Mouse (Mus musculus): ENCODE data around the gene Eif2s2.
"Not testable (repeated sequence)": the region's sequence is repeated elsewhere in the genome, so short reads cannot be mapped to it uniquely, and the experiment has no call there.

The Eif2s2 gene

DNA sequence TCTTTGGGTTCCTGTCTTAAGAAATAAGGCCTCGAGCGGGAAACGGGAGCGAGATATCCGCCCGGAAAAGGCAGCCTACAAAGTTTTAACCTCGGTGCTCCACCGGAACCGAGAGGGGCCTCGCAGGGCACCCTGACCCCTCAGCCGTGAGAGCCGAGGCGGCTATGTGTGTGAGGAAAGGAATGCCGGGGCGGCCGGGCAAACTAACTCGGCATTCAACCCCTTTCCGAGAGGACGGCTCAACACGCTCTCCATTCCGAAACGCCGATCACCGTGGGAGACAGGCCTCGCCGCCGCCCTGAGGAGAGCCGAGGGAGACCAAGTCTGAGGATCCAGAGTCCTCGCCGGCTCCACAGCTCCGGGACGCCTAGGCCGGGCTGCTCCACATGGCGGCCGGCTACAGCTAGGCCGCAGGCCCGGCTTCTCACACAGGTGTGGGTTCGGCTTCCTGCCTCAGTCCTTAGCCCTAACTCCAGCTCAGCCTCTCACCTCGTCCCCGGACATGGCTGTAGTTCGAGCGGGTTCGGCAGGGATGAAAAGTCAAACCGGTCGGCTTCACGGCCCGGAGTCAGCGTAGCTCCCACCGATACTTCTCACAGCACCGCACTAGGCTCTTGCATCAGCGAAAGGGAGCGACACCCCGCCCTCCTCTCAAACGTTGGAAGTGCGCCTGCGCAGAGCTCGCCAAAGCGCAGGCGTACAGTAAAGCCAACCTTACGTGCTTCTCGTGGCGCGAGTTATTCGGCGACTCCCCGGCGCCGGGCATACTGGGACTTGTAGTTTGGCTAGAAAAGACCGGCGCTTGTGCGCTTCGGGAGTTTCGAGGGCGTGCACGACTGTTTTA is at the start of gene Eif2s2:
TSS of gene Eif2s2 (minus strand) at position 735 of the 844 bp plus-strand sequence.
- DNase-seq = peak; percentile 98

DNA sequence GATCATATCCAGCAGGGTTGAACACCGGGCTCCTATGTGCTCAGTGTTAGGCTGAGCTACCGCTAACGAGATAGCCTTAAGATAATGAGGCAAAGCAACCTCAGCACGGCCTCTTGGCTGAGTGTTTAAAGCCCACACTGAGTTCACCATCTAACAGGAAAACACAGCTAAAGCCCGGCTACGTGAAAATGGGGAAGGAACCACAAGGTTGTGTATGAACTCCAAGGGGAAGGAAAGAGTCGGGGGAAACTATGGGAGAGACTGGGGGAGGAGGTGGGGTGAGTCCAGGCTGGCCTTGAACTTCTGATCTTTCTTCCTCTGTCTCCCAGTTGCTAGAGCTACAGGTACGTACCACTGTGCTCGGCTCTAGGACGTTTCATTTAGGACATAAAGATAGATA is 49.2 kb upstream of the Eif2s2 start:
- no peak for DNase-seq

DNA sequence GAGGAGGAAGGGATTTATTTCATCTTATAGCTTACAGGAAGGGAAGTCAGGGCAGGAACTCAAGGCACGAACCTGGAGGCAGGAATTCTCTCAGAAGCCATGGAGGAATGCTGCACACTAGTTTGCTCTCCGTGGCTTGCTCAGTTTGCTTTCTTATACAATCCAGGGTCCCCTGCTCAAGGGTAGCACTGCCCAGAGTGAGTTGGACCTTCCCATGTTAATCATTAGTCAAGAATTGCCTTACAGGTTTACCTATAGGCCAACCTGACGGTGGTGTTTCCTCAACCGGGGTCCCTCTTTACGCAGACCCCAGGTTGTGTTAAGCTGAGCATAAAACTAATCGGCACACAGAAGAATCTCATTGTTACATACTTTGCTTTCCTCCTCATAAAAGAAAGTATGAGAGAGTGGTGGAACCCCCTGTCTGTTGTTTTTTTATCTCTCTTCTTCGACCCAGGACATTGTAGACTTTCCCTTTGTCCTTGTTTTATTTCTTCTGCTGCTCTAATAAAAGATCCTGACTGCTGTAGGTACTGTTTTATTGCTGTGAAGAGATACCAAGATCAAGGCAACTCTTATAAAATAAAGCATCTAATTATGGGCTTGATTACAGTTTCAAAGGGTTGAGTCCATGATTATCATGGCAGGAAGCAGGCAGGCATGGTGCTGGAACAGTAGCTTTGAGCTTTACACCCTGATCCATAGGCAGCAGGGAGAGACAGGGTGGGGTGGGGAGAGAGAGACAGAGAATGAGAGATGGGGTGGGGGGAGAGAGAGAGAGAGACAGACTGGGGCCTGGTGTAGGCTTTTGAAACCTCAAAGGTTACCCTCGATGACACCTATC is 45.0 kb upstream of the Eif2s2 start:
- no peak for DNase-seq

DNA sequence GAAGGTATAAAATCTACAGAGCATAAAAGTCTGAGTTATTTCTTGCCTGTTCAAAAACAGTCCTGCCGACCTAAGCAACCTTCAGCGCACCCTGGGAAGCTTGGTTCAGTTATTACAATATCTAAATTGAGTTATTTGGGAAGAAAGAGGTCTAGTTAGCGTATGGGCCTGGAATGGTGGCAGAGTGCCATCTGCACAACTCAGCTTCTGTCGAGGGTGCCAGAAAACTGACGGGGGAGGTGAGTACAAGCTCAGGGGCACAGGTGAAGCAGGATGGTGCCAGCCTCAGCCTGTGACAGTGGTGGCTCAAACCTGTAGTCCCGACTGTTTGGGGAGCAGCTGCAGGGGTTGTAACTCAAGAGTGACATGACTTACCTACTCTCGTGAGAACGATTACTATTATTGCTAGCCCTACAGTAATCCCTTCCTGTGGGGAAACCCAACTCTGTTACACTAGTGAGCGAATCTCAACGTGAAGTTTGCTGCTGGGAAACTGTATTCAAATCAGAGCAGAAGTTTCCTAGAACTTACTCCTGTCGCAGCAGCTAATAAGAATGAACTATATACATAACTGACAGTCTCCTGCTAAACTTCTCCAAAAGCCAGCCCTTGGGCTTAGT is 43.9 kb upstream of the Eif2s2 start:
- DNase-seq = no peak

DNA sequence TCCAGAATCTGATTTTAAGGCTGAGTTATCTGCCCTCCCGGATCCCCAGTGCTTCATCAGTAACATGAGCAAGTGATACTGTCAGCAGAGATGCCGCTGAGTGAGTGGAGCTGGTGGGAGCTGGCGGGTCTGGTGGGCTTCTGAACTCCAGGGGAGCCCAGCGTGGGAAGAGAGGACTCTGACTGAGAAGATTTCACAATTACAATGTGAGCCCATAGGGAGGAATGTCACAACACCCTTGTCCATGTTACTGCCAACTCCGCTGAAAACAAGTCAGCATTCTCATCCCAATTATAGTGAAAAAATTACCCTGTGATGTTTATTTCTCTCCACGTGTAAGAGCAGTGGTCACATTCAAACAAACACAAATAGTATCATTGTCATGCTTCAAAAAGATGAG is 43.4 kb upstream of the Eif2s2 start:
- no peak for DNase-seq

DNA sequence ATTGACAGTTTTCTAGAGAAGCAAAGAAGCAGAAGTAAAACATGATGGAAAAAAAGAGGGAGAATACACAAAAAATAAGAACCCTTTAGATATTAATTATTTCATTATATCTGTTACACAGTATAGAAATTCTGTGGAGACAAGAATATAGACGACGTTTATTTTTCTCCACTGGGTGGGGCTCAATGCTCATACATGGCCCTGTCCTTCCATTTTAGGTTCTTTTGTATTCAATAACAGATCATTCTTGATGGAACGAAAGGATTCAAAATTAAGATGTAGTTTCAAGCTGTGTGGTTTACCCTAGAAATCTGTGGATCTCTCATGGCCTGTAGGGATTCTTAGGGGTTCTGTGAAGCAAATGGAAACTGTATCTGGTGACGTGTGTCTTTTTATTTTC is 41.1 kb upstream of the Eif2s2 start:
- DNase-seq = no peak

DNA sequence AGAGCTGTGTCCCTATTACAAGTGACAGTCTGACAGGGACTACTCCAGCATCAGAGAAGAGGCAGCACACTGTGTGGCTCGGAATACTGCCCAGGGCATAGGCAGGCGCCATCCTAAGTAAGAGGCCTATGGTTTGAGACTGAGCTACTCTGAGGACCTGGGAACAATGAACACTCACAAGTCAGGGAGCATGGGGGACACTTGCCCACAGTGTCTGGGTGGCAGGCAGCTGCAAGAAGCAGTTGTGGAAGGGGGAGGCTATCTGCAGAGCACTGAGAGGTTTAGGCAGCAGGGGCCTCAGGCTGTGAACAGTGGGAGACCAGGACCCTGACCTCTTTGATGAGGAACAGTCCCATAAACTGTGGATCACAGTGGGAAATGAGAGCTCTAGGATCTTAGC is 35.6 kb upstream of the Eif2s2 start:
- DNase-seq = no peak

DNA sequence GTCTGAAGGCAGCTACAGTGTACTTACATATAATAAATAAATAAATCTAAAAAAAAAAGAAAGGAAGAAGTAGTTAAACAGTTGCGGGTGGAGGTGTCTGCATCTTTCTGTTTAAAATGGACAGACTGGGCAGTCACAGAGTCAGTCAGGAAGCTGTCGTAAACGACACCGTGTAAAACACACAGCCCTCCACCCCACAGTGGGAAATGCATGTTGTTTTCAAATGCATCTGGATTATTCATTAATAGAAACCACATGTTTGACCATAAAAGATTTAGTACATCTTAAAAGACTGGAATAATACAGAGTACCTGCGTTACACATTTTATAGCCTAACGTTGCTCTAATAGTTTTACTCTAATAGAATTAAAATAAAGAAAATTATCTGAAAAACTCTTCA is 34.1 kb upstream of the Eif2s2 start:
- DNase-seq = no peak

DNA sequence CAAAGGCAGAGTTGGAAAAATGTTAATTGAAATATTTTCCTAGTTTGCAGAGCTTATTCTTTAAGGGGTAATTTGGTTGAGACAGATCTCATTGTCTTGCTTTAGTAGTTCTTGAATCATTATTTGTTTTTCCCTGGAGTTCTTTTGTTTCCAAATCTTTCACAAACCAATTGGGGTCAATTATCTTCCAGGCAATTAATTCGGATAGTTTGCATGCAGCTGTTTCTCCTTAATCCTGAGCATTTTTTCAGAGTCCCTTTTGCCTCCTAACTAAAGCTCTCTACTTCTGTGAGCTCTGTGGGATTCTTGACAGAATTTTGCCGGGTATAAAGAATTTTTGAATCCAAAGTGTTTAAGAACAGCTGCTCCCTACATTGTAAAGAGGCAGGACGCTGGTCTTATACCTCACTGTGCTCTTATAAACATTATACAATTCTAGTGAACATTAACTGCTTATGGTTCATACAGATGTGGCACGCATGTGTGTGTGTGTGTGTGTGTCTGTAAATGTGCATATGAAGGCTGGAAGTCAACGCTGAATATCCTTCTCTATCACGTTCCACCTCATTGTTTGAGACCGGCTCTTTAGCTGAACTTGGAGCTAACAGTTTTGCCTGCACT is 32.8 kb upstream of the Eif2s2 start:
- no peak for DNase-seq

DNA sequence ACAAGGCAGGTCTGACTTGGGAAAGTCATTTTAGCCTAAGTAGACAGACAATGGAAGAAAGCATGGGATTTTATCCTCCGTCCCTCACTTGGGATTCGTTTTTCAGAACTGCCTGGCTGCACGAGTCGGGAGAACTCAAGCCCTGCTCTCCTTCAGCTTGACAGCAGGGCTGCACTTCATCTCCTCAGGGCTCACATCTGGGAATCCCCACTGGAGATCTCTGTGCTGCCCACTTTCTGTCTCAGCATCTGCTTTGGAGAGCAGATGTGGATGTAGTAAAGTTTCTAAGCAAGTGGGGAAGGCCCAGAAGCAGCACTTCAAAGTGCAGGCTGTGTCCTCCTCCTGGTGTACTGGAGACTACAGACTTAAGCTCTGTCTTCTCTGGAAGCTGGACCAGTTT is 29.4 kb upstream of the Eif2s2 start:
- not testable (repeated sequence) for DNase-seq

DNA sequence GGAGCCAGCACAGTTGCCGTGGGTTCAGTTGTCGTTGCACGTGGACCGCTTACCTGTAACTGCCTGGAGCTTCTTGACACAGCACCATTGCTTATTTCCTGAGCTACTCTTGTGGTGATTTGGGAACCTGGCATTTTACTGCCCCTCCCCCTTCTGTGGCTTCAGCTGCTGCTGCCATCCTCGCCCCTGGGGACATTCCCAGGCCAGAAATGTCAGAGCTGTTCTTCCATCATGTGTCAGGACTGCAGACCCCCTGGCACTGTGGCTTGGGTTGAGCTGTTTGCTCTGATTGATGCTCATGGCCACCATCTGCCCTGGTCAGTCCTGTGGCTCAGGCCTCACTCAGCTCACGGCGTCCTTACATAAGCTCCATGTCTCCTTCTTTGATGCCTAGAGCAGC is 28.2 kb upstream of the Eif2s2 start:
- no peak for DNase-seq

DNA sequence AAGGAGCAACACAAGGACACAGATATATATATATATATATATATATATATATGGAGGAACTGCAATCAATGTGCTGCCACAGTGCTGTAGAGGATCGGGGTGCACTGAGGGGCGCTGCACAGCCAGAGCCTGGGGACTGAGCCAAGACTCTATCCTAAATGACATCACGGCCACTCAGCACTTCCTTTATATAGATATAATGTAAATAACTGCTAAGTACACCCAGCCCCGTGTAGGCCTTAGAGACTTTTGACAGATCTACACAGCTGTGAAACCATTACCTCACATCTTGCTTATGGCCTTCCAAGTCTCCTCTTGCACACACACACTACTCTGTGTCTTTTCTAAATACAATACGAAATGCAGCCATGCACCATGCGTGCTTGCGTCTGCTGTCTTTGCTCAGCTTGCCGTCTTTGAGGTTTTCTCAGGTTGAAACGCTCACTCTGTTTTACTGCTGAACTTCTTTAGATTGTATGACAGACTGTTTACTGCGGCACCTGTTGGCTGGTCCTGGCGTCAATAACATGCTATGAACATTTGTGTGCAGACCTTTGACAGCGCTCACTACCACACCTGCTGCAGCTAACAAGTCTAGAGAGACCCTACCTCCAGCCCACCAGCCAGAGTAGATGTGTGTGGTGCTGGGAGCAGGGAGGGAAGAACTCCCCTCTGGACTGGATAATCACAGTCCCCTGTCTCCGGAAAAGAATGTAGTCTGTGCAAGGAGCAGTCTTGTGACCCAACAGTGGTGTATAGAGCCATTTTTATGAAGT is 25.3 kb upstream of the Eif2s2 start:
- DNase-seq = no peak

DNA sequence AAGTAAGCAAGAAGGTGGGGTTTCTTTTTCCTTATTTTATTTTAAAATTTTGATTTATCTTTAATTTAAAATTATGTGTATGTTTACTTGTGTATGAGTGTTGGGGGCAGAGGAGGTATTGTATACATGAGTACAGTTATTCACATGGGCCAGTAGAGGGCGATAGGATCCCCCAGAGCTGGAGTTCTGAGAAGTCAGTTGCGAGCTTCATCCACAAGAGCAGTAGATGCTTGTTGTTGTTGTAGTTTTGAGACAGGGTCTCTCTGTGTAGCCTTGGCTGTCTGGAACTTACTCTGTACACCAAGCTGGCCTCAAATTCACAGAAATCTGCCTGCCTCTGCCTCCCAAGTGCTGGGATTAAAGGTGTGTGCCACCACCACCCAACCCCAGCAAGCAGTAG is 23.8 kb upstream of the Eif2s2 start:
- DNase-seq = no peak

DNA sequence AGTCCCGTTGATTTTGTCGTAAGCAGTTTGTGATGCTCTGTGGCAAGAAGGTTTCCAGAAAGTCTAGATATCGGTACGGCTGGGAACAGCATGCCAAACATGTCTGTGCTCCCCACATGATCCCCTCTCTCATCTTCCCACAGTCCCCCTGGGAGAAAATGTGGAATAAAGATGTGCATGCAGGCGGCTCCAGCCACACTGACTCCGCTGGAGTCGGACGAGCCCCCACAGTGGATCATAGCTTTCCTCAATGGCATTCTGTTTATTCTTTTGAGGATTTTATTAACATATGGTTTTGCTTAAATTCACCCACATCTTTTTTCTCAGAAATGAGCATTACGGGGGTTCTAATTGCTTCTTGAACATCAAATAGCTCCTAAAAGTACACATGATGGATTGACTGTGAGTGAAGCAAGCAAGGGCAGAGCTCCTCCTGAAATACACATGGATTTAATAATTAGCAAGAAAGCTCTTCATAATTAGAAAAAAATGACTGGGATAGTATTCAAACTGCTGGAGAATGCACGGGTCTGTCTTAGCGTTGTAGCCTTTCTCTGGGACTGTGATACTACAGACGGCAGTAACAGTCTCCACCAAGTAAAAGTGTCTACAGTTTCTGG is 23.3 kb upstream of the Eif2s2 start:
- DNase-seq = no peak

DNA sequence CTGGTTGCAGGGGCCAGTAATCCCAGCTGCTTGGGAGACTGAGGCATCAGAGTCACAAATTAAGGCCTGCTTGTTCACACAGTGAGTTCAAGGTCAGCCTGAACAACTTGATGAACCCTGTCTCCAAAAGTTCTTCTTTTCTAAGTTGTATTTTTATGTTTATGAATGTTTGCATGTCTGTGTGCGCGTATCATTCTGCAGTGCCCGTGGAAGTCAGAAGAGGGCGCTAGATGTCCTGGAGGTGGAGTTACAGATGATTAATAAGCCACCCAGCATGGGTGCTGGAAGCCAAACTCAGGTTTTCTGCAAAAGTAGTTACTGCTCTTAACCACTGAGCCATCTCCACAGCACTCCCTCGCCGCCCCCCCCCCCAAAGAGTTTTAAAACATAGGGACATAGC is 17.1 kb upstream of the Eif2s2 start:
- no peak for DNase-seq

DNA sequence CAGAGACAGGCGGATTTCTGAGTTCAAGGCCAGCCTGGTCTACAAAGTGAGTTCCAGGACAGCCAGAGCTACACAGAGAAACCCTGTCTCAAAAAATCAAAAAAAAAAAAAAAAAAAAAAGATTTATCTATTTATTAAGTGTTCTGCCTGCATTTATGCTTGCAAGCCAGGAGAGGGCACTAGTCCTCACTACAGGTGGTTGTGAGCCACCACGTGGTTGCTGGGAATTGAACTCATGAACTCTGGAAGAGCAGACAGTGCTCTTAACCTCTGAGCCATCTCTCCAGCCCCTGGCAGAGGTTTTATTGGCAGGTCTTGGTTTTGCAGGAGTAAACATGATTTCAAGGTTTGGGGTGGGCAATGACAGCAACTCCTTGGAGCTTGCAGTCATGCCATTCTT is 15.5 kb upstream of the Eif2s2 start:
- not testable (repeated sequence) for DNase-seq

DNA sequence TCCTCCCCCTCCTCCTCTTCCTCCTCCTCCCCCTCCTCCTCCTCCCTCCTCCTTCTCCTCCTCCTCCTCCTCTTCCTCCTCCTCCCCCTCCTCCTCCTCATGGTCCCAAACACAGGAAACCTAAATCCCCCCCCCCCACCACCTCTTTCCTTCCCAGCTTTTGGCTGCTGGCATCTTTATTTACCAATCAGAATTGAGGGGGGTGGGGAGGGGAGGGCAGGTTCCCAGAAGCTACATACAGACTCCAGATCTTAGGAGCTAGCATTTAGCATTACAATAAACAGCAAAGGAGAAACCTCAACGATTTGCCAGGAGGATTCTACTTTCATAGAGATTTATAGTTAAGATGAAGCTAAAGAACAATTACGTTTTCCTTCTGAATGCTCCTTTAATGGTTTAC is 13.1 kb upstream of the Eif2s2 start:
- DNase-seq = no peak

DNA sequence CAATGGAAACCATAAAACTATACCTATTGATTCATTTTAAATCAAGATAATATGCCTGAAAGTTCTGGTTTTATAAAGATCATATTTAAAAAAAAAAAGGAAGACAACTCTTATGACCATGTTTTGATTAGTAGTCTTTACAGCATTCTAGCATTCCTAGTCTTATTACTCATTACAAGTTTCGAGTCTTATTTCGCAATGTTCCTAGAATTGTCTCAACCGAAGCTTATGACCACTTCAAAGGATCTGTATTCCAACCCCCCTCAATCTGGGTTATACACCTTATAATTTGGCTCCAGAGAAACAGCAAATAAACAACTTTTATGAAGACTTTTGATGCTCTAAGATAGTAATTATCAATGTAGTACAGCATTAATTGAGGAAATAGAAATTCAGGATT is 9.4 kb upstream of the Eif2s2 start:
- no peak for DNase-seq

DNA sequence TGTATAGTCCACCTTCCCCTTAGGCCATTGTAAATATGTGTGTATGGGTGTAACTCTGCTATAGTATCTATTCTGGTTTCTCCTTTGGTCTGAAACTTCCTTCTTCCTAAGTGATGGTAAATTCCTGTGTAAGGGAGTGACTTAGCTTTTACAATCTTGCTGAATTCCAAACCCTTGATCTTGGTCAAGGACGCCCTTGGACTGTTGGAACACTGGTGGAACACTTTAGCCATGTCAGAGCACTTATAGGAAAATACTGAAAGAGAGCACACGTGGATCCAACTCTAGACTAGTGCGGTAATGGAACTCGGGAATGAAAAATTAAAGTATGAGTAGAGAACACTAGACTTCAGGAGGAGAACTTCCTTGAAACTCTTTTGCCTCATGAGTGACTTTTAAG is 6.7 kb upstream of the Eif2s2 start:
- not testable (repeated sequence) for DNase-seq

DNA sequence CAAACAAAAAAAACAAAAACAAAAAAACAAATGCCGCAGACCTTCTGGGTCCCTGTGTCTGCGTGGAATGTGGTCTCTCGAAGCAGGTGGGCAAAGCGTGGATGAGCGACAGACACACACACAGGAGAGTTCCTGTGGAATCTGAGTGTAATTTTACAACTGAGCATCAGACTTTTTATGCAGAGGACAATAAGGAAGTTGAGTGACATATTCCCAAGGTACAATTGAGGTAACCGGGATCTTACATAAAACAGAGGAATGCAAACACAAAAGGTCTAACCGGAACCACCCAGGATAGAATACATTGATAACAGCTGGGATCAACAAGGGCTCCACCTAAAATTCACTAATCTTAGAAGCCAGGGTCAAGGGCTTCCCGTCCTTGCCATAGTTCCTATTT is 6.3 kb upstream of the Eif2s2 start:
- not testable (repeated sequence) for DNase-seq

DNA sequence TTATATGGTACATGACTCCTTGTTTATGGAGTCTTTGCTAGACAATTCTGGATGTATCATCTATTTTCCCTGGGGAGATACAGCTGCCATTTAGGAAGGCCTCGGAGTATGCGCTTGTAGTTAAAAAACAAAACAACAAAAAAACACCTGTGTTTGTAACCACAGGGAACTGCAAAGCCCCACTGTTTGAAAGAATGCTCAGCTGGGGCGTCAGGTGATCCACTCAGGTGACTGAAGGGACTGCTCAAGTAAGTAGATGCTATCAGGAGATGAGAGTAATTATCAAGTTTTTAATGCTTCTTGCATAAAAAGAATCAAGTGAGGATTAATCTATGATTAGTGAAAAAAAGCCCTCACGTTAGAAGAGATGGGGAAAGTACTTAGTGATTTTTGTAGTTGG is 813 bp upstream of the Eif2s2 start:
- DNase-seq = no peak

DNA sequence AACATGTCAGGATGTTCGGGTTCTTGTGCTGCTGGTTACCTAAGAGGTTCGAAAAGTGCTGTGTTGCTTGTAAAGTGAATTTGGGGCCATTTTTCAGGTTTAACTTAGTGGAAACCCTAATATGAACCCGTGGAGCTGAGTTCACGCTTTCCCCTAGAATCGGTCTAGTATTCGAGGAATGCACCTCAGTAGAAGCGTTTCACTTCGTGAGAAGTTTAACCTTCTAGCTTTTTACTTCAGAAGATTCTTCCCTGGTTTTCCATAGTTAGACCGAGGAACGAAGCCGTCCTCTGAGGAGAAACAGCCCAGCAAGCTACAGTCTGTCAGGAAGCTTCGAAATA is 280 bp upstream of the Eif2s2 start:
- DNase-seq = no peak

All from cerebellum, adult 9-11 months (tissue).